Mouse (Mus musculus) heart, postnatal 0 days (tissue): ENCODE measurements around the gene Ccdc141. TPM values are rescaled to one million over a fixed set of nuclear protein-coding genes. Genes with fewer than 3 reads are reported as not detected.

Experiments used
- ATAC-seq: fragments of 200-750 bp; cut with Nextera tagmentation; 2 replicates; pipeline ENCODE4 v1.8.0; 2017; ENCODE audit warnings: low read depth, moderate number of reproducible peaks, moderate library complexity; ENCODE audit not compliant: insufficient read depth
- DNase-seq: peaks from one replicate; pipeline ENCODE4 v3.0.0-alpha.2; 2016; ENCODE audit warnings: low spot score
- H3K27ac ChIP-seq: fragments of 300-500 bp; sonication (generic); 2 replicates; pipeline ENCODE4 v1.5.1; 2014; ENCODE audit warnings: low read depth, mild to moderate bottlenecking
- H3K27me3 ChIP-seq: fragments of 300-500 bp; sonication (generic); 2 replicates; pipeline ENCODE4 v1.6.1; 2014; ENCODE audit warnings: low read length, mixed read lengths; ENCODE audit not compliant: control insufficient read depth, insufficient read depth
- H3K36me3 ChIP-seq: fragments of 300-500 bp; sonication (generic); replicated peaks from 2 replicates; pipeline ENCODE4 v1.6.1; 2014; ENCODE audit warnings: low read length, mixed read lengths; ENCODE audit not compliant: control insufficient read depth, insufficient read depth
- H3K4me1 ChIP-seq: fragments of 300-500 bp; sonication (generic); 2 replicates; pipeline ENCODE4 v1.6.1; 2014; ENCODE audit warnings: antibody characterized with exemption; ENCODE audit not compliant: control insufficient read depth, insufficient read depth
- H3K4me2 ChIP-seq: fragments of 300-500 bp; sonication (generic); 2 replicates; pipeline ENCODE4 v1.6.1; 2014; ENCODE audit warnings: low read depth, mild to moderate bottlenecking, low read length, moderate library complexity
- H3K4me3 ChIP-seq: fragments of 300-500 bp; sonication (generic); 2 replicates; pipeline ENCODE4 v1.5.1; 2014; ENCODE audit warnings: low read depth, low read length
- H3K9ac ChIP-seq: fragments of 300-500 bp; sonication (generic); replicated peaks from 2 replicates; pipeline ENCODE4 v1.6.1; 2014; ENCODE audit warnings: low read depth, low read length, mixed read lengths
- H3K9me3 ChIP-seq: fragments of 300-500 bp; sonication (generic); replicated peaks from 2 replicates; pipeline ENCODE4 v1.6.1; 2016; ENCODE audit warnings: low read length; ENCODE audit not compliant: control insufficient read depth
- CTCF ChIP-seq: IDR thresholded peaks from 2 replicates; pipeline ENCODE4 v1.5.1; 2016; ENCODE audit warnings: antibody characterized with exemption, control low read depth, low read depth
- EP300 ChIP-seq: IDR thresholded peaks from 2 replicates; pipeline ENCODE4 v1.6.1; 2016; ENCODE audit warnings: antibody characterized with exemption, low read depth
- WGBS: fragments of 180-500 bp; shearing (Covaris S2); extraction: QIAGEN DNeasy Blood & Tissue Kit; methylation state at CpG from one replicate; pipeline ENCODE4 v1.1.7; 2014; 5-methylcytosine and 5-hydroxymethylcytosine counted together
- polyA plus RNA-seq: library from polyadenylated mRNA; unstranded; fragments of >200 nt; fragmentation: Nextera tagmentation; extraction: Ambion mirVana; gene quantifications from 2 replicates; pipeline ENCODE4 v1.2.1, GENCODE M21; 2015
- total RNA-seq: library from RNA; depleted of rRNA; stranded (reverse); fragments of >200 nt; gene quantifications from 2 replicates; pipeline ENCODE4 v1.2.3, GENCODE M21; 2014; ENCODE audit warnings: low replicate concordance

The Ccdc141 gene
- total and polyA plus RNA-seq, 2 experiments from 2014 or later, result 139 to 162 TPM

DNA sequence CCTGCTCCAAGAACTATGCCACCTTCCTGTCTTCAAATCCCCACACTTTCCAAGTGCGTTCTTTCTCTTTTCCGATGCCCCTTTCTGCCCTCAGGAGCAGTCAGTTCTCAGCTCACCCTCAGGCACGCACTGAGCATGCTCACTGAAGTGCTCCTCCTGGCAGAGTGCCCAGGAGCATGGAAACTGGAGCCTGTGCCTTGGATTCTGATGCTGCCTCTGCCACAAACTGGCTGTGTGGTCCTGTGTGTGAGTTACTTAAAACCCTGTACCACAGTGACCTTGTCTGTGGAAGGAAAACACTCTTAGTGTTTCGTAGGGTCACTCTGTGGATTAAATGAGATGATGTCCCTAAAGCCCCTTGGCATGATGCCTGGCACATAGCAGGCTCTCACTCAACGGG is 96.5 kb downstream of the Ccdc141 start:
- ATAC-seq, result peak; percentile 30; the same call in 1 of the 2 replicates
- Histone ChIP-seq H3K27me3 (no peaks in the 10 kb centered on the region), H3K4me2 (no peak overlapping the region), H3K27ac (peak overlapping the region; percentile 19; the same call in 1 of the 2 replicates), H3K4me1 (0 out of 2 replicates have a peak, but pooled peaks cover 7% of the 10 kb centered on the region), H3K4me3 (no peak overlapping the region), H3K36me3 (peaks cover 41% of the 10 kb centered on the region), H3K9ac (no peak overlapping the region), H3K9me3 (no peaks in the 10 kb centered on the region)
- WGBS, result 40% methylated on average over 5 of the region's 5 CpGs
- no peak for DNase-seq
- TF ChIP-seq EP300, result no peak
- TF ChIP-seq CTCF, result no peak

DNA sequence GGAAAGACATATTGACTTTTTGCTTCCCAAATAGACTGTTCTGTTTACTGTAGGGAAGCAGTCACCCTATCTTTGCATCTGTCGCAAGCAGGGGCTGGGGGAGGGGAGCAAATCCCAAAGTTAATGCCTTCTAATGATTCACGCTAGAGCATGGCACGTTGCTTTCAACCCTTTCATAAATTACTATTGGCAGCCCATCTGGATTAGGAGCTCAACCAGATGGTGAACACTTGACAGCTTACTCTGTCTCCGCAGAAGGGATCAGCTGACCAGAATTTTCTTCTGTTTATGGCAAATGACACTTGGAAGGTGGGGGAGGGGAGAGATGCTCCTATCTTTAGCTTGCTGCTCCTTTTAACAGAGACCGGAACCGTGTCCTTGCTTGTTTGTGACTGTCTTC is 105.1 kb downstream of the Ccdc141 start:
- H3K4me2 ChIP-seq, result no peak overlapping the region
- no peaks in the 10 kb centered on the region for H3K4me1 ChIP-seq
- DNase-seq (no peak), ATAC-seq (no peak)
- no peaks in the 10 kb centered on the region for H3K9me3 ChIP-seq
- no peak overlapping the region for H3K27ac ChIP-seq
- H3K36me3 ChIP-seq, result peaks cover 23% of the 10 kb centered on the region; the same call in 1 of the 2 replicates
- WGBS, result 52% methylated on average over 6 of the region's 6 CpGs
- no peak overlapping the region for H3K4me3 ChIP-seq
- H3K27me3 ChIP-seq, result no peaks in the 10 kb centered on the region
- TF ChIP-seq CTCF, result no peak
- no peak for TF ChIP-seq EP300
- no peak overlapping the region for H3K9ac ChIP-seq

DNA sequence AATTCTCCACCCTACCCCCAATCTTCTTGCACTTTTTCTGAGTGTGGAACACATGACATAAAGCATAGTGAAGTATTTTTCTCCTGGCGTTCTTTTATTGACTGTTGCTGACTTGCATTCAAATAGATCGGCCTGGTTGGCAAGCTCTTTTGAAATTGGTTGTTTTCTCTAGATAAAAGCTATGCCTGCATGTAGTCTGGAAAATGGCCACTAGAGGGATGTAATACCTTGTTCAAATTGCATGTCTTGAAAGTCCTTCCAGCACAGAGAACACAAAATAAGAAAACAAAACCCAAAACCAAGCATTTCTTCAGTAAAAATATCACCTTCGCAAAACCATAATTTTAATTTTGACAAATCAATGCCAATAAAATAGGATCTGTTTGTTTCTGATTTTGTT is 108.6 kb downstream of the Ccdc141 start:
- WGBS, result 49% methylated on average over 3 of the region's 3 CpGs
- no peak for ATAC-seq
- peak; percentile 37 for DNase-seq
- Histone ChIP-seq H3K4me1 (no peaks in the 10 kb centered on the region; the same call in 1 of the 2 replicates), H3K4me3 (no peak overlapping the region), H3K27ac (no peak overlapping the region), H3K36me3 (peaks cover 23% of the 10 kb centered on the region), H3K9ac (no peak overlapping the region), H3K4me2 (no peak overlapping the region), H3K9me3 (no peaks in the 10 kb centered on the region), H3K27me3 (no peaks in the 10 kb centered on the region)
- no peak for TF ChIP-seq EP300
- peak; percentile 67 for TF ChIP-seq CTCF

DNA sequence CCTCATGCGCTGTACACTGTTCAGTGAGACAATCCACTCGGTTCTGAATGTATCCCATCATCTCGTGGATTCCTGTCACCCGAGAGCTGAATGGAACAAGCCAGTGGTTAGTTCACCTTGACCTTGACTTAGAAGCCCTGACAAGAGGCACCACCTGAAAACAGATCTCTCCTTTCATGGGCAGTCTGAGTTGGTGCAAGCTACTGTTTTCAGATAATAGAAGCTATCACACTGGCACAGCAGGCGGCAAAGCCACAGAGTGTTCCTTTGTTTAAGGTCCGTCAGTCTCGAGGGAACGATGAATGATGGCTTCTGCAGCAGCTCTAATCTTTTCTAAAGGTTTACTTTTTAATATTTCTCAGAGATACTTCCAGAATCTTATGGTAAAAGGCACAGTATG is 110.8 kb downstream of the Ccdc141 start:
- no peak for ATAC-seq
- WGBS, result 44% methylated on average over 8 of the region's 8 CpGs

DNA sequence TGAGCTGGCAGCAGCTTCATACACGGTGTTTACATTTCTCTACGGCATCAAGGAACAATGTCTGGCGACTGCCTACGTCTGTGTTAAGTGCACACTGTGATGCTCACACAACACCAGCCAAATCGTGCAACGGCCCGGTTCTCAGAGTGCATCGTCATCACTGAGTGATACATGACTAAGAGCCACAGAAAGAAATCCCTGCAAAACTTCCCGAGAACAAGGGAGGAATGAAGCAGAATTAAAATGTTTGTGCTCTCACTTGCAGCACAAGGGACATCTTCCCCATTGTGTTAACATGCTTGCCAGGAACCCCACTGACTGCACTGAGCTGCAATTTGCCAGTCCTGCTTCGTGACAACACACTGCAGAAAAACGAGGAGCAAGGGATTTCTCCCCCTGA is 114.1 kb downstream of the Ccdc141 start:
- peaks cover 67% of the 10 kb centered on the region for H3K36me3 ChIP-seq
- WGBS, result 75% methylated on average over 11 of the region's 11 CpGs
- no peak overlapping the region for H3K27ac ChIP-seq

More for the DNA sequence above, 110.8 kb downstream of the Ccdc141 start:
- no peak for DNase-seq
- Histone ChIP-seq H3K36me3 (peaks cover 40% of the 10 kb centered on the region), H3K4me1 (no peaks in the 10 kb centered on the region; the same call in 1 of the 2 replicates), H3K4me2 (no peak overlapping the region), H3K27me3 (no peaks in the 10 kb centered on the region), H3K9ac (no peak overlapping the region), H3K4me3 (no peak overlapping the region), H3K9me3 (no peaks in the 10 kb centered on the region), H3K27ac (peak overlapping the region; percentile 41)
- TF ChIP-seq EP300, result no peak
- TF ChIP-seq CTCF, result no peak

DNA sequence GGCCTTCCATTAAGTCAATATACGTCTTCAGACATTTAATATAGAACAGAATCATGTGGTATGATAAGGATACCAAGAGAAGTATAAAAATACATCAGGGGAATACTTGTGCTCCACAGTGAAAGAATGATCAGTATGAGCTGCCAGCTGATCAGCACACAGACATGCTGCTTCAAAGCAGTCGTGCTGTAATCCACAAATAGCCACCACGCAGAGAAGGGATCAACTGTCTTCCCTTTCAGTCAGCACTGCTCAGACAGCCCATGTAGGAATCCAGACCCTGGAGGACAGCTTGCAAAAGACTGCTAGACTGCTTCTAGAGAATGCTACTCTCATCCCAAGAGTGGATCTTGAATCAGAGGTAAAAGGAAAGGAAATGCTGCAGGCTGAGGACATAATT is 127.5 kb downstream of the Ccdc141 start:
- Histone ChIP-seq H3K4me3 (no peak overlapping the region), H3K4me1 (peaks cover 16% of the 10 kb centered on the region), H3K9me3 (no peaks in the 10 kb centered on the region), H3K4me2 (peak overlapping the region; percentile 18; the same call in 1 of the 2 replicates), H3K27ac (peak overlapping the region; percentile 85), H3K27me3 (no peaks in the 10 kb centered on the region), H3K9ac (no peak overlapping the region; the same call in 1 of the 2 replicates), H3K36me3 (peaks cover 34% of the 10 kb centered on the region)
- TF ChIP-seq CTCF (no peak), EP300 (no peak)
- WGBS, result 29% methylated on average over 3 of the region's 3 CpGs
- DNase-seq, result peak; percentile 67
- ATAC-seq, result peak; percentile 89

More for the DNA sequence above, 114.1 kb downstream of the Ccdc141 start:
- Histone ChIP-seq H3K9ac (no peak overlapping the region), H3K27me3 (no peaks in the 10 kb centered on the region), H3K4me2 (no peak overlapping the region), H3K9me3 (no peaks in the 10 kb centered on the region), H3K4me3 (no peak overlapping the region), H3K4me1 (no peaks in the 10 kb centered on the region; the same call in 1 of the 2 replicates)
- TF ChIP-seq EP300, result no peak
- no peak for TF ChIP-seq CTCF
- DNase-seq, result no peak
- no peak for ATAC-seq
